Mouse (Mus musculus): ENCODE measurements around the gene Wars. TPM values are rescaled to one million over a fixed set of nuclear protein-coding genes. Genes with fewer than 3 reads are reported as not detected.

The Wars gene
- polyA plus RNA-seq, 1 experiment from 2014 or later = 148 TPM

GRCm38 (mm10) chr12:108914709-108915340 lies 20.9 kb upstream of the Wars start:
- no peaks in the 10 kb centered on the region for H3K27me3 ChIP-seq (ENCODE audit: control insufficient read depth, insufficient read depth, low read length)
- H3K9ac ChIP-seq (ENCODE audit: low read length) = no peak overlapping the region
- no peak overlapping the region for H3K4me2 ChIP-seq (ENCODE audit: low read depth)
- H3K4me1 ChIP-seq (ENCODE audit: control insufficient read depth, insufficient read depth, low read length) = peaks cover 38% of the 10 kb centered on the region
- no peaks in the 10 kb centered on the region for H3K9me3 ChIP-seq (ENCODE audit: control insufficient read depth, low read length)
- no peaks in the 10 kb centered on the region for H3K36me3 ChIP-seq (ENCODE audit: control insufficient read depth, insufficient read depth, low read length)
- no peak overlapping the region for H3K4me3 ChIP-seq (ENCODE audit: low read depth, low read length)
- WGBS = 22% methylated on average over 12 of the region's 12 CpGs
- DNase-seq (ENCODE audit: low spot score) = no peak
- no peak overlapping the region for H3K27ac ChIP-seq (ENCODE audit: low read depth, low read length)
- no peak for ATAC-seq (ENCODE audit: insufficient read depth, low FRiP score, low TSS enrichment)

- WGBS = 60% methylated on average over 3 of the region's 3 CpGs
Measured at GRCm38 (mm10) chr12:108914198-108914597, 20.2 kb upstream of the Wars start.

GRCm38 (mm10) chr12:108912442-108912841 lies 18.5 kb upstream of the Wars start:
- Histone ChIP-seq H3K4me1 (ENCODE audit: control insufficient read depth, insufficient read depth, low read length) (peaks cover 30% of the 10 kb centered on the region), H3K4me3 (ENCODE audit: low read depth, low read length) (no peak overlapping the region), H3K9me3 (ENCODE audit: control insufficient read depth, low read length) (no peaks in the 10 kb centered on the region), H3K9ac (ENCODE audit: low read length) (no peak overlapping the region), H3K4me2 (ENCODE audit: low read depth) (no peak overlapping the region), H3K36me3 (ENCODE audit: control insufficient read depth, insufficient read depth, low read length) (no peaks in the 10 kb centered on the region), H3K27ac (ENCODE audit: low read depth, low read length) (no peak overlapping the region), H3K27me3 (ENCODE audit: control insufficient read depth, insufficient read depth, low read length) (no peaks in the 10 kb centered on the region)
- 91% methylated on average over 2 of the region's 2 CpGs for WGBS
- ATAC-seq (ENCODE audit: insufficient read depth, low FRiP score, low TSS enrichment) (no peak), DNase-seq (ENCODE audit: low spot score) (no peak)

More at GRCm38 (mm10) chr12:108914198-108914597, 20.2 kb upstream of the Wars start:
- H3K27ac ChIP-seq (ENCODE audit: low read depth, low read length) = no peak overlapping the region
- H3K4me2 ChIP-seq (ENCODE audit: low read depth) = no peak overlapping the region
- no peak overlapping the region for H3K9ac ChIP-seq (ENCODE audit: low read length)
- no peak for DNase-seq (ENCODE audit: low spot score)
- no peak overlapping the region for H3K4me3 ChIP-seq (ENCODE audit: low read depth, low read length)
- no peaks in the 10 kb centered on the region for H3K9me3 ChIP-seq (ENCODE audit: control insufficient read depth, low read length)
- H3K4me1 ChIP-seq (ENCODE audit: control insufficient read depth, insufficient read depth, low read length) = peaks cover 38% of the 10 kb centered on the region
- ATAC-seq (ENCODE audit: insufficient read depth, low FRiP score, low TSS enrichment) = no peak
- no peaks in the 10 kb centered on the region for H3K27me3 ChIP-seq (ENCODE audit: control insufficient read depth, insufficient read depth, low read length)
- H3K36me3 ChIP-seq (ENCODE audit: control insufficient read depth, insufficient read depth, low read length) = no peaks in the 10 kb centered on the region

GRCm38 (mm10) chr12:108909846-108910433 lies 16.0 kb upstream of the Wars start:
- H3K27me3 ChIP-seq (ENCODE audit: control insufficient read depth, insufficient read depth, low read length) = no peaks in the 10 kb centered on the region
- no peak overlapping the region for H3K4me2 ChIP-seq (ENCODE audit: low read depth)
- H3K4me3 ChIP-seq (ENCODE audit: low read depth, low read length) = no peak overlapping the region
- DNase-seq (ENCODE audit: low spot score) (no peak), ATAC-seq (ENCODE audit: insufficient read depth, low FRiP score, low TSS enrichment) (no peak)
- peak overlapping the region; percentile 64 for H3K27ac ChIP-seq (ENCODE audit: low read depth, low read length)
- H3K4me1 ChIP-seq (ENCODE audit: control insufficient read depth, insufficient read depth, low read length) = peaks cover 26% of the 10 kb centered on the region
- H3K9ac ChIP-seq (ENCODE audit: low read length) = no peak overlapping the region; the same call in 1 of the 2 replicates
- 89% methylated on average over 8 of the region's 8 CpGs for WGBS
- no peaks in the 10 kb centered on the region for H3K9me3 ChIP-seq (ENCODE audit: control insufficient read depth, low read length)
- H3K36me3 ChIP-seq (ENCODE audit: control insufficient read depth, insufficient read depth, low read length) = no peaks in the 10 kb centered on the region

GRCm38 (mm10) chr12:108906398-108906797 lies 12.4 kb upstream of the Wars start:
- H3K4me2 ChIP-seq (ENCODE audit: low read depth) = no peak overlapping the region
- DNase-seq (ENCODE audit: low spot score) = peak; percentile 56
- no peak overlapping the region for H3K9ac ChIP-seq (ENCODE audit: low read length)
- H3K9me3 ChIP-seq (ENCODE audit: control insufficient read depth, low read length) = no peaks in the 10 kb centered on the region
- peak; percentile 25; the same call in 1 of the 2 replicates for ATAC-seq (ENCODE audit: insufficient read depth, low FRiP score, low TSS enrichment)
- WGBS = 46% methylated on average over 12 of the region's 12 CpGs
- peak overlapping the region; percentile 61; the same call in 1 of the 2 replicates for H3K27ac ChIP-seq (ENCODE audit: low read depth, low read length)
- H3K36me3 ChIP-seq (ENCODE audit: control insufficient read depth, insufficient read depth, low read length) = no peaks in the 10 kb centered on the region
- no peaks in the 10 kb centered on the region for H3K27me3 ChIP-seq (ENCODE audit: control insufficient read depth, insufficient read depth, low read length)
- H3K4me1 ChIP-seq (ENCODE audit: control insufficient read depth, insufficient read depth, low read length) = peaks cover 23% of the 10 kb centered on the region
- H3K4me3 ChIP-seq (ENCODE audit: low read depth, low read length) = no peak overlapping the region

GRCm38 (mm10) chr12:108905620-108906302 lies 11.8 kb upstream of the Wars start:
- DNase-seq (ENCODE audit: low spot score) (peak; percentile 44), ATAC-seq (ENCODE audit: insufficient read depth, low FRiP score, low TSS enrichment) (peak; percentile 40; the same call in 1 of the 2 replicates)
- H3K9me3 ChIP-seq (ENCODE audit: control insufficient read depth, low read length) = no peaks in the 10 kb centered on the region
- H3K36me3 ChIP-seq (ENCODE audit: control insufficient read depth, insufficient read depth, low read length) = no peaks in the 10 kb centered on the region
- WGBS = 27% methylated on average over 14 of the region's 14 CpGs
- H3K4me3 ChIP-seq (ENCODE audit: low read depth, low read length) = no peak overlapping the region
- H3K27ac ChIP-seq (ENCODE audit: low read depth, low read length) = peak overlapping the region; percentile 61
- no peak overlapping the region for H3K4me2 ChIP-seq (ENCODE audit: low read depth)
- no peaks in the 10 kb centered on the region for H3K27me3 ChIP-seq (ENCODE audit: control insufficient read depth, insufficient read depth, low read length)
- H3K9ac ChIP-seq (ENCODE audit: low read length) = no peak overlapping the region
- H3K4me1 ChIP-seq (ENCODE audit: control insufficient read depth, insufficient read depth, low read length) = peaks cover 23% of the 10 kb centered on the region

GRCm38 (mm10) chr12:108904276-108904653 lies 10.3 kb upstream of the Wars start:
- H3K9ac ChIP-seq (ENCODE audit: low read length) = peak overlapping the region; percentile 29
- H3K4me2 ChIP-seq (ENCODE audit: low read depth) = no peak overlapping the region
- DNase-seq (ENCODE audit: low spot score) (no peak), ATAC-seq (ENCODE audit: insufficient read depth, low FRiP score, low TSS enrichment) (no peak)
- peaks cover 19% of the 10 kb centered on the region for H3K4me1 ChIP-seq (ENCODE audit: control insufficient read depth, insufficient read depth, low read length)
- H3K27ac ChIP-seq (ENCODE audit: low read depth, low read length) = no peak overlapping the region
- H3K9me3 ChIP-seq (ENCODE audit: control insufficient read depth, low read length) = no peaks in the 10 kb centered on the region
- H3K27me3 ChIP-seq (ENCODE audit: control insufficient read depth, insufficient read depth, low read length) = no peaks in the 10 kb centered on the region
- no peak overlapping the region for H3K4me3 ChIP-seq (ENCODE audit: low read depth, low read length)
- WGBS = 59% methylated on average over 8 of the region's 8 CpGs
- no peaks in the 10 kb centered on the region for H3K36me3 ChIP-seq (ENCODE audit: control insufficient read depth, insufficient read depth, low read length)

- DNase-seq (ENCODE audit: low spot score) = peak; percentile 70
- Histone ChIP-seq H3K4me2 (ENCODE audit: low read depth) (no peak overlapping the region), H3K27ac (ENCODE audit: low read depth, low read length) (no peak overlapping the region), H3K9ac (ENCODE audit: low read length) (no peak overlapping the region), H3K9me3 (ENCODE audit: control insufficient read depth, low read length) (no peaks in the 10 kb centered on the region), H3K4me1 (ENCODE audit: control insufficient read depth, insufficient read depth, low read length) (peaks cover 19% of the 10 kb centered on the region), H3K36me3 (ENCODE audit: control insufficient read depth, insufficient read depth, low read length) (no peaks in the 10 kb centered on the region), H3K27me3 (ENCODE audit: control insufficient read depth, insufficient read depth, low read length) (no peaks in the 10 kb centered on the region), H3K4me3 (ENCODE audit: low read depth, low read length) (no peak overlapping the region)
- no peak for ATAC-seq (ENCODE audit: insufficient read depth, low FRiP score, low TSS enrichment)
- 77% methylated on average over 8 of the region's 8 CpGs for WGBS
Measured at GRCm38 (mm10) chr12:108903600-108904275, 9.8 kb upstream of the Wars start.
